Comparison of ENCODE assay signal across 1 mouse cellular context in genomic region chr11:72215410-72215797, GRCm38 (mm10).
TF ChIP-seq lines count a peak whose summit lies in the region.

Gene Med31, minus strand, starts transcription at chr11:72215592.

TF ChIP-seq in CH12.LX, 34 proteins besides CTCF, POLR2A, EP300 and RAD21 (continued from another document):
- TF ChIP-seq ZMIZ1 (IDR thresholded peaks at IDR 0.05; ENCODE audit: low read depth, low read length) (no peak), ELF1 (IDR thresholded peaks at IDR 0.05; ENCODE audit: low read depth, low read length) (peak; percentile 21; the same call in 1 of the 2 replicates), SMC3 (IDR thresholded peaks at IDR 0.05; ENCODE audit: low read depth, low read length) (no peak), TBP (conservative IDR thresholded peaks at IDR 0.05; ENCODE audit: low read depth, low read length) (no peak), CHD2 (IDR thresholded peaks at IDR 0.05; ENCODE audit: low read length) (no peak; the same call in 1 of the 2 replicates), JUN (IDR thresholded peaks at IDR 0.05; ENCODE audit: insufficient read depth, low read depth, low read length) (no peak; the same call in 1 of the 2 replicates), ZKSCAN1 (IDR thresholded peaks at IDR 0.05; ENCODE audit: borderline replicate concordance, low read depth, low read length) (no peak), PAX5 (IDR thresholded peaks at IDR 0.05; ENCODE audit: low read length) (no peak)
